Mouse (Mus musculus): ENCODE measurements around the gene Tssk6.

Gene Tssk6

DNA sequence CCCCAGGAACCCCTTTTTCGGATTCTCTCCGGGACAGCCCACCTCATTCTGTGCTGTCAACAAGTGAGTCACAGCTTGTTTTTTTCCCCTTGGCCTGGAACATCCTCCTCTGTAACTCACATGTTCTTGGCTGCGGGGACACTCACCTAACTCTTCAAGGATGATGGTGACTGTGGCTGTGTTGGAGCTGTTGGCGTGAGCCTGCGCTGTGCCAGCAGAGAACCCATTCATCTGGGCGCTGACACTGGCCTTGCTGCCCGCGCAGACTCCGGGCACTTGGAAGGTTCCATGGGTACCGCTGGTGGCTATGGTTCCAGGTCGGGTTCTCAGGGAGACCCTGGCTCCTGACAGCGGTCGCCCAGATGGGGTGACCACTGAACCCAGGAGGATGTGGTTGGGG lies 17.8 kb upstream of the Tssk6 start:
- no peak for DNase-seq (ENCODE audit: low read depth, low spot score)

GRCm38 (mm10) chr8:69887289-69888243 lies 14.4 kb upstream of the Tssk6 start, which contains the start of gene Cilp2:
TSS of gene Cilp2 (minus strand) at chr8:69887687.
- peak; percentile 88 for DNase-seq (ENCODE audit: low read depth, low spot score)

DNA sequence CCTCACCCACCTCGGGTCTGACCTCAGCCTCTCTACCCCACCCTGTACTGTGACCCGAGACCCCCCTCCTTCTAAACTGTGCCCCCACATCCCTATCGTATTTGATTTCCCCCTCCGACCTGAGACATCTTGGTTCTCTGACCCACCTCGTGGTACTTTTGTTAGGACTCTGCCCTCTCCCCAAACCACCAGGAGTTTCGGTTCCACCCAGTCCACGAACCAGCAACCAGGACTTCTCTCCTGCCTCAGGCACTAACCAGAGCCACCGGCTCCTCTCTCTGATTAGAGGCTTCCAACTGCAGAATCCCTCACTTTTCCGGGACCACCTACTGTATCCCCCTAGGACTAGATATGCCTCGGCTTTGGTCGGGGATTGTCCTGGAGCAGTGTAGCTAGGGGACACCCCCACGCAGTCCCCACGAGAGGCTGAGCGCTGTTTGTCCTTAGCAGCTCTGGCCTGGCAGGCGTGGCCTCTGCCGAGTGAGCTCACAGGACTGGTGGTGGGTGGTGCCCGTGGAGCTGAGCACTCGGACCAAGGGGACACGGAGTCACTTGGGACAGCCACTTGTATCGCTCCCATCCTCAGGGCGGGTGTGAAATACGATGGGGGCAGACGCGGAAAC lies 13.6 kb upstream of the Tssk6 start:
- DNase-seq (ENCODE audit: low read depth, low spot score), result peak; percentile 29

- peak; percentile 28 for DNase-seq (ENCODE audit: low read depth, low spot score)
Observed at GRCm38 (mm10) chr8:69888902-69889301, 13.1 kb upstream of the Tssk6 start.

GRCm38 (mm10) chr8:69890813-69891241 lies 11.2 kb upstream of the Tssk6 start:
- peak; percentile 79 for DNase-seq (ENCODE audit: low read depth, low spot score)

DNA sequence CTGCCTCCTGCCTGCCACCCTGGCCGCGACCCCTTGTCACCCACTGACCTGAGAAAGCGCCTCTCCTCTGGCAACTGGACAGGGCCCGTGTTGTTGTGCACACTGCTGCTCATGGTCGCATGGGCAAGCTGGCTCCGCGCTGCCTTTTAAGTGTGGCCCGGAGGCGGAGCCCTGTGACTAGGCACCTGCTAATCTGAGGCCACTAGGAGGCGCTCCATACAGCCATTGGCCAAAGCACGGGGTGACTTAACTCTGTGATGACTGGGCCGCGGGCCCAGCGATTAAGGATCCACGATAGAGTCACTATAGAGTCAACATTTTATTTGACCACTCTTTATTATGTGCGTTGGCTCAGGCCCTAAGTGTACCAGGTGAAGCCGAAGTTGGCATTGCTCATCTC lies 8.1 kb upstream of the Tssk6 start:
- peak; percentile 95 for DNase-seq (ENCODE audit: low read depth, low spot score)

GRCm38 (mm10) chr8:69894836-69895332 lies 7.1 kb upstream of the Tssk6 start:
- DNase-seq (ENCODE audit: low read depth, low spot score), result no peak

DNA sequence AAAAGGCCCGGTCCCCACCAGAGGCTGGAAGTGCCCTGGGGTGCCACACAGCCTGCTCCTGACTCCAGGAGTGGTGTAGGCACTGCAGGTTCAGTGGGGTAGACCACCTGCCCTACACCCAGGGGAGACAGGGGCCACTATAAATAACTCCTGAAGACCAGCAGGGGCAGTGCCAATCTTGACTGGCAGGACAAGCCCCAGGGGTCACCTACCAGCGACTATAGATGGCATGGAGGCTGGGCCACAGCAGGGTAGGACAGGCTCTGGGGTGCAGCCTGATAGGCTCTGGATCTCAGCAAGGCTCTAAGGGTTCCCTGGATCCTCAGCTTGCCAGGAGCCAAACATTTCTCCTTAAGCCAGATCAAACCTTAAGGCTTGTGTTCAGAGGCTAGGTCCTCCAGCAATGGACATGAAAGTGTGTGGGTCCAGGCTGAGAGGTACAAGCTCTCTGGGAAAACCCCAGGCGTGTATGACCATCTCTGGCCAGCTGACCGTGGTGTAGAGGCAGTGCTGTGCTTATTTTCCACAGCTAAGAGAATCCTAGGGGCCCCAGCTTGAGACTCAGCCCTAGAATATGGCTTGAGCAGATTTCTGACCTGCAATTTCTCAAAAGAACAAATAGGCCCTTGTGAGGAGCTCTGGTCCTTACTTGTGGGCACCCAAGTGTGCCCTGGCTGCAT lies 6.1 kb upstream of the Tssk6 start:
- DNase-seq (ENCODE audit: low read depth, low spot score), result no peak

DNA sequence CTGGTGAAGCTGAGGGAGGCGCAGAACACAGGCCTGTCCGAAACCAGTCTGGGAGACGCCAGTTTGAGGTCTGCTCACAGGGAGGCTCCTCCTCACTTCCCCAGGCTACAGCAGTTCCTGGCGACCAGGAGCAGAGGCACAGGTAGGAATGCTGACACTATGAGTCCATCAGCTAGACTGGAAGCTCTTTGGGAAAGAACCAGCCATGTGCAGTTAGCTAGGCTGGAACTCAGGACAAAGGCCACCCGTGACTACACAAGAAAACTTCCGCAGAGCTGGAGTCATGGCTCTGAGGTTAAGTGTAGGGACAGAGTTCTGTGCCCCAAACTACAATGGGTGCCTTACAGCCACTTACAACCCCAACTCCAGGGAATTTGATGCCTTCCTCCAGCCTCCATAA lies 4.1 kb upstream of the Tssk6 start:
- DNase-seq (ENCODE audit: low read depth, low spot score), result no peak

GRCm38 (mm10) chr8:69899876-69900275 lies 2.1 kb upstream of the Tssk6 start:
- no peak for DNase-seq (ENCODE audit: low read depth, low spot score)

DNA sequence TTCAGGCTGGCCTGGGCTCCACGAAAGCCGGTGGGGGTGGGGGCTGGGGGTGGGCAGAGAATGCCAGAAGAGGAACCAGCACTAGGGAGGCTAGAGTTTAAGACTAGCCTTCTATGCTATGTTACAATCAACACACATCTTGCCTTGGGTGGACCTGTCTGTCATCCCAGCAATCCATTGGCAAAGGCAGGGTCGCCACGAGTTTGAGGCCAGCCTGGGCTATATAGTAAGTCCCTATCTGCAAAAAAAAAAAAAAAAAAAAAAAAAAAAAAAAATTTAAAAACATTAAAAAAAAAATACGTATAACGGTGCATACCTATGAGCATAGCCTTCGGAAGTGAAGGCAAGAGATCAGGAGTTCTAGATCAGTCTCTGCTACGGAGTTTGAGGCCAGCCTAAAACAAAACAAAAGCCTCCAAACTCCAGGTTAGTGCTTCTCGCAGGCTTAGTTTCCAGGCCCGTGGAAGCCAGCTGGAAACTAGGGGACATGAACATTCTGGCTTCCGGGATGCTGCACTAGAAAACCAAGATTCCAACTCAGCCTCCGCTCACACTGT lies 1.0 kb upstream of the Tssk6 start:
- DNase-seq (ENCODE audit: low read depth, low spot score), result no peak

- peak; percentile 99 for DNase-seq (ENCODE audit: low read depth, low spot score)
Observed at GRCm38 (mm10) chr8:69901484-69902162, 361 bp upstream of the Tssk6 start.

GRCm38 (mm10) chr8:69903063-69903542 lies 1.1 kb downstream of the Tssk6 start:
- peak; percentile 100 for DNase-seq (ENCODE audit: low read depth, low spot score)

DNA sequence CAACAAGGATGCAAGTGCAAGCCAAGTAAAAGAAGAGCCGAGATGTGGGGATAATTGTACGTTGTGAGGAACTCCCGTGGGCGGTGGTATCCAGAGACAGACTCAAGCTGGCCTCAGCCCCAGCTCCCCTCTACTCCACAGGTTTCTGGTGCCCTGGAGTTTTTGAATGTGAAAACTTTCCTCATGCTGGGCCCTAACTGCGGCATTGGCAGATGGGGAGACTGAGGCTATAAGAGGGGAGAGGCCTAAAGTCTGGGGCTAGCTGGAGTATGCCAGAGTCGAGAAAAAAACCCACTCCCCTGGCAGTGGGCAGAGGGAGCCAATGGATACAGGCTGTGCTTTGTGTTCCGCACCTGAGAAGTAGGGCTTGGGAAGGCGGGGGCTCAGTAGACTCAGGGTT lies 2.1 kb downstream of the Tssk6 start:
- DNase-seq (ENCODE audit: low read depth, low spot score), result no peak

GRCm38 (mm10) chr8:69906260-69906659 lies 4.3 kb downstream of the Tssk6 start:
- DNase-seq (ENCODE audit: low read depth, low spot score), result no peak

- no peak for DNase-seq (ENCODE audit: low read depth, low spot score)
Observed at GRCm38 (mm10) chr8:69907106-69907505, 5.1 kb downstream of the Tssk6 start.

DNA sequence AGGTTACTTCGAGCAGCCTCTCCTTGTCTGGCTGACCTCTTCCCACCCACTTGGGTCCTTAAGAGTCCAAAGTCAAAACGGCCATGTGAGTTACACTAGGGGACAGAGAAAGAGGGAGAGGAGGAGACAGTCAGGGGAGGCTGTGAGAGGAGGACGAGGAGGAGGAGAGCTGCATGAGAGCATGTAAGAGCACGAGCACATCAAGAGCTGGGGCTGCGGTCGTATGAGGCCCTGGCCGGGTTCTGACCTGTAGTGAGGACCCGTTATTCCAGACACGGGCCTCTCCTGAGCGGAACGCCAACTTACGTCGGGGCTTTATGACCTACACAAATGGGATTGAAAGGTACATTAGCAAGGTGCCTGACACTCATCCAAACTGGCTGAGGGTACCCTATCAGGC lies 9.9 kb downstream of the Tssk6 start:
- DNase-seq (ENCODE audit: low read depth, low spot score), result no peak

DNA sequence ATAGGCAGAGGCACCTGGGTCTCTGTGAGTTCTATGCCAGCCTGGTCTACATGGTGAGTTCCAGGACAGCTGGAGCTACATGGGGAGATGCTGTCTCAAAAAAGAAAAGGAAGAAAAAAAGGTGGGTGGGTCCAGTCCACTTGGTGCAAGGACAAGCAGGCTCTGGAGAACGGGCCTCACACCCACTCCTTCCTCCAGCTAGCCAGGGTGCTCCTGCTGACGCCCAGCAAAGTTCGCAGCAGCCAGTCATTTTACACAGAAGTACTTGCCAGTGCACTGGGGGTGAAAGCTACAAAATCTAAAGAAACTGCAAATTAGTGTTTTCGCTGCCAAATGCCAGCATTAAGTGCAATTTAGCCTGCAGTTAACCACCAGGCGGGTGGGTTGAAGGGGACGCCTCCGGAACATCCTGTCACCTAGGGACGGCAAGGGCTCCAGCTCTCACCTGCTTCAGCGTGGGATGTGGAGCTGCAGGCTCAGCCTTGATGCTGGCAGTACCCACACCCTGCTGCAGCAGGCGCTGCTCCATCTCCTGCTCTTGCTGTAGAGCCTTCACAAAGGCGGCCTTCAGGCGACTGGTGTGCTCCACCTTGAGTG lies 10.6 kb downstream of the Tssk6 start:
- DNase-seq (ENCODE audit: low read depth, low spot score), result no peak

DNA sequence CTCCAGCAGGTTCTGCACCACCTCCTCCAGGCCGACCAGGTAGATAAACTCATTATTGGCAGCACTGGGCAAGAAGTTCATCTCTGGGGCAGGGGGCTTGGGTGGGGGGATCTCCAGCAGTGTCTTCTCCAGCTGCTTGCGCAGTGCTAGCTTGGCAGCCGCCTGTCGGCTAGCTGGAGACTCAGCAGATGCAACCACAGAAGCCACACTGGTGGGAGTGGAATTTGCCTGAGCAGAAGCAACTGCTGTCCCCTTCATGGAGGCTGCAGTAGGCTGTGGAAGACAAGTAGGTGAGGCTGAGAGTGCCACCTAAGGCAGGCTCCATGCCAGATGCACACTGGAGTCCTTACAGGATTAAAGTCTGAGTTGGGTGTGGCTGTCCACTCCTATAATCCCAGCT lies 12.5 kb downstream of the Tssk6 start:
- no peak for DNase-seq (ENCODE audit: low read depth, low spot score)

DNA sequence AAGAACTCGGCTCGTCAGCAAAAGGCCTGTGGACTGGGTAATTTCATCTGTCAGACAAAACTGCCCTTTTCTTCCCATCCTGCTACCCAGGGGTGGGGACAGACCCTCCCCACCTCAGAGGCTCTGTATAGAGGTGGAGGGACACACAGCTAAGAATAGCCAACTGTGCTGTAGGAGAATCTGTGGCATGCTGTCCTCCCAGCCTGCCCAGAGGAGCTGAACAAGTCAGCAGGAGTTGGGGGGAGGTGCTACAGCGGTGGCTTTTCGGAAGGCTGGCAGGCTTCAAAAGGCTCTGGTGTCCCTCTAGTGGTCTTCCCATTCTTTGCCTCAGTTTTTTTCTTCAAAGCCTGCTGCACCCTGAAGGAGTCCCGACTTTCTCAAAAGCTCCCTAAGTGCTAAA lies 13.8 kb downstream of the Tssk6 start:
- peak; percentile 70 for DNase-seq (ENCODE audit: low read depth, low spot score)

DNA sequence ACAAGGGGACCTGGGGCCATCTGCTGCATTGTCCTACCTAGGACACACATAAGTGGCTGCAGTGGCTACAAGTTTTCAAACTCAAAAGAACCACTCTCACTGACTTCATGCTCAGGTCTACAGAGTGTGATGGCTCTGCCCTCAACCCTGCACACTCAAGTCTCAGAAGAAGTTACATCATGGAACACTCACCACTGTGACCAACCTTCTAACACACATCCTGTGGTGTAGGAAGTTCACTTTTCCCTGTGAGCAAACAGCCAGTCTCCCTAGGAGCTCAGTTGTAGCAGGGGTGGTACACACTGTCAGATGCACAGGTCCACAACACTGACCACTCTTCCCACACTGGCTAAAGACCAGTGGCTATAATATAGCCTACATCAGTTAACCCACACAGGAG lies 16.5 kb downstream of the Tssk6 start:
- no peak for DNase-seq (ENCODE audit: low read depth, low spot score)

Data from ZHBTc4 (cell line).